Comparison of ENCODE assay signal across 16 mouse cellular contexts in genomic region chr14:27344250-27344990, GRCm38 (mm10).
DNase-seq lines count a peak whose midpoint lies in the region; ATAC-seq and TF ChIP-seq lines count a peak whose summit lies in the region.
"Had no signal": no experiment of that assay in that cellular context is flagged by ENCODE, and none has a peak within 500 bp of the region (broad histone marks: within the 10 kb centered on the region; RNA-seq: fewer than 3 reads in every experiment).

No protein-coding gene starts in this region.

- WGBS in intestine, embryonic 16.5 days: 61% methylated on average over 4 of the region's 4 CpGs
- WGBS in intestine, embryonic 15.5 days: 58% methylated on average over 4 of the region's 4 CpGs
- 36% methylated on average over 4 of the region's 4 CpGs for WGBS in limb, embryonic 12.5 days

- H3K27ac ChIP-seq in intestine, embryonic 16.5 days (ENCODE audit: low read length): 0 out of 2 replicates have a peak overlapping the region, but pooled peaks have one; percentile 3
- H3K27ac ChIP-seq in intestine, embryonic 15.5 days: no peak overlapping the region
- 0 out of 2 replicates have a peak overlapping the region, but pooled peaks have one; percentile 17 for H3K27ac ChIP-seq in limb, embryonic 12.5 days
- H3K27ac ChIP-seq: embryonic facial prominence, embryonic 15.5 days; forebrain, embryonic 10.5 days; midbrain, embryonic 15.5 days had no signal

- TF ChIP-seq CTCF in E14TG2a.4 (conservative IDR thresholded peaks at IDR 0.05; ENCODE audit: low read length): no peak

- H3K9me3 ChIP-seq in intestine, embryonic 16.5 days (ENCODE audit: control insufficient read depth, low read length): no peaks in the 10 kb centered on the region
- no peaks in the 10 kb centered on the region for H3K9me3 ChIP-seq in intestine, embryonic 15.5 days
- H3K9me3 ChIP-seq in E14TG2a.4 (ENCODE audit: low read length): no peaks in the 10 kb centered on the region
- H3K9me3 ChIP-seq in limb, embryonic 12.5 days: 0 out of 2 replicates have a peak, but pooled peaks cover 3% of the 10 kb centered on the region
- H3K9me3 ChIP-seq: embryonic facial prominence, embryonic 15.5 days; forebrain, embryonic 10.5 days; megakaryocyte, embryonic 14.5 days; midbrain, embryonic 15.5 days had no signal

- H3K4me1 ChIP-seq in intestine, embryonic 16.5 days (ENCODE audit: control insufficient read depth, insufficient read depth, low read length): peaks cover 12% of the 10 kb centered on the region; the same call in 1 of the 2 replicates
- H3K4me1 ChIP-seq in intestine, embryonic 15.5 days (replicated peaks): 0 out of 2 replicates have a peak, but pooled peaks cover 3% of the 10 kb centered on the region
- peaks cover 83% of the 10 kb centered on the region for H3K4me1 ChIP-seq in E14TG2a.4 (replicated peaks; ENCODE audit: low read depth, low read length)
- peaks cover 38% of the 10 kb centered on the region for H3K4me1 ChIP-seq in limb, embryonic 12.5 days (replicated peaks)
- H3K4me1 ChIP-seq: embryonic facial prominence, embryonic 15.5 days; midbrain, embryonic 15.5 days had no signal

- no peak for ATAC-seq in intestine, embryonic 16.5 days
- no peak for ATAC-seq in intestine, embryonic 15.5 days
- ATAC-seq in limb, embryonic 12.5 days (ENCODE audit: insufficient number of reproducible peaks, insufficient read depth, low FRiP score, low TSS enrichment, low read depth): no peak
- ATAC-seq: midbrain, embryonic 15.5 days had no signal

- no peaks in the 10 kb centered on the region for H3K36me3 ChIP-seq in intestine, embryonic 16.5 days (ENCODE audit: control insufficient read depth, insufficient read depth, low read length)
- H3K36me3 ChIP-seq in intestine, embryonic 15.5 days: no peaks in the 10 kb centered on the region
- H3K36me3 ChIP-seq in E14TG2a.4 (ENCODE audit: insufficient read depth, low read length): no peaks in the 10 kb centered on the region
- 0 out of 2 replicates have a peak, but pooled peaks cover 3% of the 10 kb centered on the region for H3K36me3 ChIP-seq in limb, embryonic 12.5 days
- H3K36me3 ChIP-seq: embryonic facial prominence, embryonic 15.5 days; forebrain, embryonic 10.5 days; midbrain, embryonic 15.5 days had no signal

- no peaks in the 10 kb centered on the region for H3K27me3 ChIP-seq in intestine, embryonic 16.5 days (replicated peaks; ENCODE audit: control insufficient read depth, insufficient read depth, low read length)
- H3K27me3 ChIP-seq in intestine, embryonic 15.5 days (replicated peaks): no peaks in the 10 kb centered on the region
- no peaks in the 10 kb centered on the region for H3K27me3 ChIP-seq in E14TG2a.4 (ENCODE audit: insufficient read depth, low read length)
- H3K27me3 ChIP-seq in limb, embryonic 12.5 days: no peaks in the 10 kb centered on the region; the same call in 1 of the 2 replicates
- H3K27me3 ChIP-seq: embryonic facial prominence, embryonic 15.5 days; megakaryocyte, embryonic 14.5 days; midbrain, embryonic 15.5 days had no signal

- no peak overlapping the region for H3K9ac ChIP-seq in intestine, embryonic 16.5 days (ENCODE audit: low read depth, low read length)
- no peak overlapping the region for H3K9ac ChIP-seq in intestine, embryonic 15.5 days
- H3K9ac ChIP-seq in limb, embryonic 12.5 days (replicated peaks): no peak overlapping the region
- H3K9ac ChIP-seq: embryonic facial prominence, embryonic 15.5 days; midbrain, embryonic 15.5 days had no signal

- H3K4me2 ChIP-seq in intestine, embryonic 16.5 days (ENCODE audit: low read depth, low read length): no peak overlapping the region
- no peak overlapping the region for H3K4me2 ChIP-seq in intestine, embryonic 15.5 days (replicated peaks)
- no peak overlapping the region for H3K4me2 ChIP-seq in limb, embryonic 12.5 days
- H3K4me2 ChIP-seq: embryonic facial prominence, embryonic 15.5 days; midbrain, embryonic 15.5 days had no signal

- DNase-seq in R1 (ENCODE audit: low read depth, low spot score): peak; percentile 66
- DNase-seq in T-cell, adult 2 months (ENCODE audit: low spot score): no peak
- no peak for DNase-seq in frontal cortex, postnatal 10 days (ENCODE audit: low spot score in 2 of 2)
- DNase-seq: adrenal gland, postnatal 25 days; cerebellum, adult 8-10 months; left cerebral cortex, postnatal 4 days; lung, postnatal 14 days; thymus, adult 2 months had no signal

- H3K4me3 ChIP-seq in intestine, embryonic 16.5 days (ENCODE audit: low read length): no peak overlapping the region
- H3K4me3 ChIP-seq in intestine, embryonic 15.5 days (replicated peaks): no peak overlapping the region
- peak overlapping the region; percentile 18; the same call in 1 of the 2 replicates for H3K4me3 ChIP-seq in E14TG2a.4 (replicated peaks; ENCODE audit: low read length)
- H3K4me3 ChIP-seq in limb, embryonic 12.5 days (replicated peaks): no peak overlapping the region
- H3K4me3 ChIP-seq: embryonic facial prominence, embryonic 15.5 days; forebrain, embryonic 10.5 days; midbrain, embryonic 15.5 days had no signal
